Mouse (Mus musculus): ENCODE measurements around the gene Amy2a3.
"Not testable (repeated sequence)": the region's sequence is repeated elsewhere in the genome, so short reads cannot be mapped to it uniquely, and the experiment has no call there.

DNA sequence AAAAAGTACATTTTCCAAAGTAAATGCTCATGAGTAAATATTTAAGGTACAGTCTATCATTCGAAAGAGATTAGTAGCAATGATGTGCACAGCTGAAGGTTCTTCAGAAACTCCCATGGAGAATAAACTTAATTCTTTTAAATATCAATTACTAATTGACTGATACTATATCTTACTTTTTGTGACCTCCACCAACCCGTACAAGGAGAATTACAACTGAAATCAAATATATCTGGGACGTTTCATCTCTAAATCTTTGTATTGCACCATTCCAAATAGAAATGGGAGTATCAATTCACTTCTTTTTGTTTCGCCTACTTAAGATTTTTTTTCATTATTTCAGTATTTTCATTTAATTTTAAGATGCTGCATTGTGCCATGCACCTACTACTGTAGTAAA is at the start of gene Amy2a3:
- not testable (repeated sequence) for TF ChIP-seq EP300, CTCF (IDR thresholded peaks at IDR 0.05; ENCODE audit: low read depth)

Measured in liver, embryonic 14.5 days (tissue).